Mouse (Mus musculus) liver, postnatal 0 days (tissue): ENCODE data around the gene Anp32a. TPM values are rescaled to one million over a fixed set of nuclear protein-coding genes. Genes with fewer than 3 reads are reported as not detected.

ENCODE experiments used
- ATAC-seq: fragments of 200-750 bp; cut with Nextera tagmentation; 2 replicates; pipeline ENCODE4 v1.8.0; 2017; ENCODE audit warnings: mild to moderate bottlenecking, moderate library complexity
- DNase-seq: peaks from one replicate; pipeline ENCODE4 v3.0.0-alpha.2; 2016
- H3K27ac ChIP-seq: fragments of 300-500 bp; sonication (generic); 2 replicates; pipeline ENCODE4 v1.5.1; 2014; ENCODE audit warnings: antibody characterized with exemption, moderate library complexity, mild to moderate bottlenecking, low read depth
- H3K27me3 ChIP-seq: fragments of 300-500 bp; sonication (generic); 2 replicates; pipeline ENCODE4 v1.6.1; 2014; ENCODE audit warnings: low read length, control low read depth, mixed read lengths; ENCODE audit not compliant: insufficient read depth
- H3K36me3 ChIP-seq: fragments of 300-500 bp; sonication (generic); replicated peaks from 2 replicates; pipeline ENCODE4 v1.6.1; 2014; ENCODE audit warnings: mild to moderate bottlenecking, control low read depth, low read length, moderate library complexity, mixed read lengths; ENCODE audit not compliant: insufficient read depth
- H3K4me1 ChIP-seq: fragments of 300-500 bp; sonication (generic); 2 replicates; pipeline ENCODE4 v1.6.1; 2014; ENCODE audit warnings: antibody characterized with exemption, mild to moderate bottlenecking, control low read depth; ENCODE audit not compliant: insufficient read depth
- H3K4me2 ChIP-seq: fragments of 300-500 bp; sonication (generic); 2 replicates; pipeline ENCODE4 v1.6.1; 2014; ENCODE audit warnings: low read depth, mild to moderate bottlenecking, low read length, moderate library complexity, mixed read lengths
- H3K4me3 ChIP-seq: fragments of 300-500 bp; sonication (generic); 2 replicates; pipeline ENCODE4 v1.5.1; 2014; ENCODE audit warnings: low read depth, low read length
- H3K9ac ChIP-seq: fragments of 300-500 bp; sonication (generic); replicated peaks from 2 replicates; pipeline ENCODE4 v1.6.1; 2014; ENCODE audit warnings: mild to moderate bottlenecking, moderate library complexity
- H3K9me3 ChIP-seq: fragments of 300-500 bp; sonication (generic); 2 replicates; pipeline ENCODE4 v1.6.1; 2016; ENCODE audit warnings: mild to moderate bottlenecking, control low read depth, low read length, mixed read lengths
- CTCF ChIP-seq: sonication (generic); IDR thresholded peaks from 2 replicates; pipeline ENCODE4 v1.5.1; 2016; ENCODE audit warnings: antibody characterized with exemption, low read depth
- EP300 ChIP-seq: IDR thresholded peaks from 2 replicates; pipeline ENCODE4 v1.6.1; 2016; ENCODE audit warnings: antibody characterized with exemption, low read depth, mild to moderate bottlenecking
- WGBS: fragments of 180-500 bp; shearing (Covaris S2); extraction: QIAGEN DNeasy Blood & Tissue Kit; methylation state at CpG from one replicate; pipeline ENCODE4 v1.1.7; 2014; ENCODE audit not compliant: insufficient replicate concordance; 5-methylcytosine and 5-hydroxymethylcytosine counted together
- polyA plus RNA-seq: library from polyadenylated mRNA; unstranded; fragments of >200 nt; fragmentation: Nextera tagmentation; extraction: Ambion mirVana; gene quantifications from 2 replicates; pipeline ENCODE4 v1.2.1, GENCODE M21; 2015

Gene Anp32a
- polyA plus RNA-seq, 1 experiment from 2014 or later: 60.4 TPM

- H3K36me3 ChIP-seq: no peaks in the 10 kb centered on the region
- H3K9ac ChIP-seq: no peak overlapping the region
- no peak for DNase-seq
- H3K27me3 ChIP-seq: no peaks in the 10 kb centered on the region
- H3K27ac ChIP-seq: no peak overlapping the region
- H3K4me2 ChIP-seq: no peak overlapping the region
- H3K4me3 ChIP-seq: no peak overlapping the region
- H3K4me1 ChIP-seq: no peaks in the 10 kb centered on the region
- H3K9me3 ChIP-seq: no peaks in the 10 kb centered on the region
- ATAC-seq: no peak
- 73% methylated on average over 3 of the region's 3 CpGs for WGBS
- TF ChIP-seq EP300 (no peak), CTCF (peak; percentile 34; the same call in 1 of the 2 replicates)
Measured at GRCm38 (mm10) chr9:62325965-62326364, 15.1 kb upstream of the Anp32a start.

- H3K9ac ChIP-seq: no peak overlapping the region
- DNase-seq: no peak
- H3K27me3 ChIP-seq: no peaks in the 10 kb centered on the region
- TF ChIP-seq EP300 (no peak), CTCF (peak; percentile 48)
- no peak overlapping the region for H3K4me3 ChIP-seq
- no peaks in the 10 kb centered on the region for H3K36me3 ChIP-seq
- no peak for ATAC-seq
- 87% methylated on average over 9 of the region's 9 CpGs for WGBS
- H3K9me3 ChIP-seq: no peaks in the 10 kb centered on the region
- no peak overlapping the region for H3K4me2 ChIP-seq
- no peak overlapping the region for H3K27ac ChIP-seq
- H3K4me1 ChIP-seq: no peaks in the 10 kb centered on the region
Measured at GRCm38 (mm10) chr9:62334298-62334825, 6.7 kb upstream of the Anp32a start.

DNA sequence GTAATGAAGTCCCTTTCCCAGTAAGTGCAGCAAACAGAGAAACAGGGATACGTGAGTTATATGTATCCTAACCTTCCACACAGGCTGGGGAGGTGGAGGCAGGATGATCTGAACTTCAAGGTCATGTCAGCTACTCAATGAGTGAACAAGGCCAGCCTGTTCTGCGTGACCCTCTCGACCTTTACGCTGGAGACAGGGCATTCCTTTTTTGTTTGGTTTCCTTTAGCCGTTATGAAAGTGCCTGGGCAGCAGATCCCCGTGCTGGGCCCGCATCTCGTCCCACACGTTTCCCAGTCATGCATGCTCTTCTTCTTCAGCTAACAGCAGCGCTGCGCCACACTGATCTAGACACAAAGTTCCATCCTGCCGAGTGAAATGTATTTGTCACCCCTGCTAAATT, 5.7 kb upstream of the Anp32a start:
- Histone ChIP-seq H3K9me3 (no peaks in the 10 kb centered on the region), H3K4me3 (no peak overlapping the region), H3K4me1 (peaks cover 3% of the 10 kb centered on the region), H3K27me3 (no peaks in the 10 kb centered on the region), H3K27ac (0 out of 2 replicates have a peak overlapping the region, but pooled peaks have one; percentile 5), H3K9ac (no peak overlapping the region), H3K4me2 (no peak overlapping the region), H3K36me3 (no peaks in the 10 kb centered on the region)
- 58% methylated on average over 12 of the region's 12 CpGs for WGBS
- TF ChIP-seq EP300 (no peak), CTCF (no peak)
- DNase-seq: no peak
- ATAC-seq: no peak

DNA sequence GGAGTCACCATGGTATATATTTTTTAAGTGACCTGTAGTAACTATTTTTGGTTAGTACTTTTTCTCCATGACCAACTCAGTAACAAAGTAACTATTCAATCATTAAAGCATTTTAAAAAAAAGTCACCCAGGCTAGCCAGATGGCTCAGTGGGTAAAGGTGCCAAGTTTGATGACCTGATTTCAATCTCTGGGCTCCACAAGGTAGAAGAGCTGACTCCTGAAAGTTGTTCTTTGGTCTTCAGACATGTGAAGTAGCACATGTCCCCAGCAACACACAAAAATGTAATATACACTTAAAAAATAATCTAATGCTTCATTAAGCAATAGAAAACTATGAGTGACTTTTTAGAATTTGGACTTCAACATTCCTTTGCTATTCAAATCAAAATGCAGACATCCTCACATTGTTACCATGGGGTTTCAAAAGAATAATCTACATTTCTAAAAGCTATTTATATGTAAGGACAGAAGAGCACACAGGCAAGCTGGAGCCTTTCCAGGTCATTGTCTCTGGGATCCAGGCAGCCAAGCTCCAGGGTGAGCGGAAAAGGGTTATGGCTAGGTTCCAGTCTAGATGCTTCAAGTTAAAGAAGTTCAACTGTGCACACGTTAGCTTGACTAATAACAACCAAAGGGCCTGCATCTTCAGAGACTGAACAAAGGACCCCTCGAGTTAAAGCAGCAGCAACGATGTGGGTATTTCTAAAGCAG, 3.0 kb upstream of the Anp32a start:
- Histone ChIP-seq H3K27ac (no peak overlapping the region), H3K4me3 (no peak overlapping the region), H3K27me3 (no peaks in the 10 kb centered on the region), H3K36me3 (no peaks in the 10 kb centered on the region), H3K4me1 (peaks cover 5% of the 10 kb centered on the region), H3K9ac (no peak overlapping the region), H3K4me2 (no peak overlapping the region), H3K9me3 (no peaks in the 10 kb centered on the region)
- TF ChIP-seq EP300 (no peak), CTCF (no peak)
- ATAC-seq (no peak), DNase-seq (no peak)
- WGBS: 75% methylated on average over 4 of the region's 4 CpGs

DNA sequence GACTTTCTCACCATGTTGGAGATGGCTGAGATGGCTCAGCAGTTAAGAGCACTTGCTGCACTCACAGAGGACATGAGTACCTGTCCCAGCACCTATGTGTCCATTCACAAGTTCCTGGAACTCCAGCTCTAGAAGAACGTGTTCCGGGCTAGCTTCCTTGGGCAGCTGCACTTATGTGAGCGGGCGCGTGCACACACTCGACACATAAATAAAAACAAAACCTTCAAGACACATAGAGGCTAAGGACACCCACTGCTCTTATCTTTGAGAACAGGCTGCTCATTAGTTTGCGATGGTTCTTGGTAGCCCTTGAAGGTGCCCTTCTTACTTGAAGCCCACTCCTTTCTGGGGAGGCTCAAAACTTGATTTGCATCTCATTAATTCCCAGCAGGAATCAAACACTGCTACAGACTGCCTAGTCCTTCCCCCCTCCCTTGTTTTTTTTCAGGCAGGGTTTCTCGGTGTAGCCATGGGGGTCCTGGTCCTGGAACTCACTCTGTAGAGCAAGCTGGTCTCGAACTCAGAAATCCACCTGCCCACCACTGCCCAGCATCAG, 2.4 kb upstream of the Anp32a start:
- Histone ChIP-seq H3K9me3 (no peaks in the 10 kb centered on the region), H3K27ac (no peak overlapping the region), H3K9ac (no peak overlapping the region), H3K4me3 (no peak overlapping the region), H3K27me3 (no peaks in the 10 kb centered on the region), H3K36me3 (no peaks in the 10 kb centered on the region), H3K4me1 (peaks cover 5% of the 10 kb centered on the region), H3K4me2 (no peak overlapping the region)
- DNase-seq (no peak), ATAC-seq (no peak)
- TF ChIP-seq CTCF: no peak
- TF ChIP-seq EP300: no peak
- WGBS: 67% methylated on average over 9 of the region's 9 CpGs

DNA sequence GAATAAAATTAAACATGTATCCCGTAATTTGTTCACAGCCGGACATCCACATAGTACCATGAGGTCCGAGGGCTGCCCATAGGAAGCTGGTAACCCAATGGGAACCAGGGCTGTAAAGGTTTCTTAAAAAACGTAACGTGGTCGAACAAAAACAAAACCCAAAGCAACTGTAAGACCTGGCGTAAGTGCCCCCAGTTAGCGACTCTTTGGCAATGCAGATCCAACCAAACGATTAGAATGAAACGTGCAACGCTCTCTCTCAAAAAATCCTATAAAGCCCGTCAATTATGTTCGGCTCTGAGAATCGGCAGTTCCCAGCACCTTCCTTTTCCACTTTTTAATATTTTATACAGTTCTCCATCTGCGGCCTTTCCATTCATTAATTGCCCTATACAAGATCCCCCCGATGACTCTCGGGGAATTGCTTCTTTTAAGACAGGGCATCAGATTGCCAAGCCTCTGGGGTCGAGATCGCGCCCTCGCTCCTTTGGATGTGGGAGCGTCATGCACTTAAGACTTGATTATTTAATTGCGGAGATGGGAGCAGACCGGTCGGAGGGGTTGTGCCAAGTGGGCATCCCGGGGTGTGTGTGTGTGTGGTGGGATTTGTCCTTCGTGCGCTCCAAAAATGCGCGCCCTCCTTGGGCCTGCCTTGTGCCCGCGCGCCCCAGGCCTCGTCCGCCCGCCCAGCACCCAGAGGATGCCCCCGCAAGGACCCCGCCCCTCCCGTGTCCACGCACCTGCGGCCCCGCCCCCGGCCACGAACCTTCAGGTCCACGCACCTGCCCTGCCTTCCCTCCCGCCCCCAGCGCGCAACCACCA, 581 bp upstream of the Anp32a start:
- H3K4me1 ChIP-seq: peaks cover 12% of the 10 kb centered on the region
- H3K9ac ChIP-seq: peak overlapping the region; percentile 91
- ATAC-seq (peak; percentile 5), DNase-seq (no peak)
- H3K27me3 ChIP-seq: no peaks in the 10 kb centered on the region
- H3K9me3 ChIP-seq: no peaks in the 10 kb centered on the region
- TF ChIP-seq CTCF: no peak
- no peak for TF ChIP-seq EP300
- H3K4me2 ChIP-seq: peak overlapping the region; percentile 95
- peak overlapping the region; percentile 63 for H3K4me3 ChIP-seq
- WGBS: 2% methylated on average over 42 of the region's 48 CpGs
- H3K27ac ChIP-seq: peak overlapping the region; percentile 48; the same call in 1 of the 2 replicates
- H3K36me3 ChIP-seq: no peaks in the 10 kb centered on the region
